Mouse (Mus musculus) left cerebral cortex, adult 2 months (tissue): ENCODE measurements at regions not wholly inside any gene's neighbourhood (a gene's known extent, or its start where the extent isn't known, plus 50 kb on each side); places are given as distances from the start of the nearest gene placed in this dataset.

Experiments
- DNase-seq, 2 experiments: peaks; one replicate each; pipeline ENCODE4 v3.0.0; 2021 to 2022; ENCODE audit warnings: low spot score in 2 of 2, mixed read lengths in 1 of 2; ENCODE audit errors: extremely low spot score in 1 of 2
- H3K27ac ChIP-seq: fragments of 200-600 bp; 2 replicates; pipeline ENCODE4 v1.8.1; 2022
- H3K4me3 ChIP-seq: fragments of 200-600 bp; 2 replicates; pipeline ENCODE4 v1.8.1; 2022
- CTCF ChIP-seq: fragments of 200-600 bp; IDR thresholded peaks from 2 replicates; pipeline ENCODE4 v1.8.1; 2022; ENCODE audit warnings: antibody characterized with exemption, mild to moderate bottlenecking, moderate library complexity
- intact Hi-C: fragments of 180-260 bp; cut with DNase I; formaldehyde crosslinking; loops from one replicate; pipeline ENCODE4 v1.15.1; 2025

- intact Hi-C loops: loop anchor here (2.0 to 10.0 kb wide), 2 partner anchors 178 to 692 kb away; no protein-coding TSS in a partner anchor
- no peak for TF ChIP-seq CTCF
- peak overlapping the region; percentile 1; the same call in 1 of the 2 replicates for H3K4me3 ChIP-seq
- DNase-seq: no peak
- peak overlapping the region; percentile 16; the same call in 1 of the 2 replicates for H3K27ac ChIP-seq
Observed at GRCm38 (mm10) chr13:32492566-32492965, 154.0 kb upstream of the Gmds start.

- no peak overlapping the region for H3K4me3 ChIP-seq
- intact Hi-C loops: no loop called here
- H3K27ac ChIP-seq: no peak overlapping the region
- DNase-seq: no peak
- no peak for TF ChIP-seq CTCF
Observed at GRCm38 (mm10) chr13:32481444-32482058, 143.0 kb upstream of the Gmds start.

DNA sequence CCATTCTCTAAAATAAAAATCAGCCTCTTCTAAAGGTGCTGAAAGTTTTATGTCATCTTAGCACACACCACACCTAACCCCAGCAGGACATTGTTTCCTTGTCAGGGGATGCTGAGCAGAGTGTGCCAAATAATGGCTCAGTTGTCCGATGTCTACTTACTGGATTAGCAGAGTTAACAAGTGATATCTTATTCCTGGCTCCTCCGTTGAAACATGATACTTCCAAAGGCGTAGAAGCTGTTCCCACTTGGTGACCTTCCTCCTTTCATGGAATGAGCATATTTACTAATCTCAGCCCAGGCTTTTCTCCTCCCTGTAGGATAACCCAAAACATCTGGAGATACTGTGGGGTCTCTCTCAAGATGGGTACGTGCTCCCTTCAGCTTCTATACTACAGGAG is 141.5 kb upstream of the Gmds start:
- no peak for DNase-seq
- Histone ChIP-seq H3K27ac (no peak overlapping the region), H3K4me3 (no peak overlapping the region)
- TF ChIP-seq CTCF: no peak
- intact Hi-C loops: no loop called here

DNA sequence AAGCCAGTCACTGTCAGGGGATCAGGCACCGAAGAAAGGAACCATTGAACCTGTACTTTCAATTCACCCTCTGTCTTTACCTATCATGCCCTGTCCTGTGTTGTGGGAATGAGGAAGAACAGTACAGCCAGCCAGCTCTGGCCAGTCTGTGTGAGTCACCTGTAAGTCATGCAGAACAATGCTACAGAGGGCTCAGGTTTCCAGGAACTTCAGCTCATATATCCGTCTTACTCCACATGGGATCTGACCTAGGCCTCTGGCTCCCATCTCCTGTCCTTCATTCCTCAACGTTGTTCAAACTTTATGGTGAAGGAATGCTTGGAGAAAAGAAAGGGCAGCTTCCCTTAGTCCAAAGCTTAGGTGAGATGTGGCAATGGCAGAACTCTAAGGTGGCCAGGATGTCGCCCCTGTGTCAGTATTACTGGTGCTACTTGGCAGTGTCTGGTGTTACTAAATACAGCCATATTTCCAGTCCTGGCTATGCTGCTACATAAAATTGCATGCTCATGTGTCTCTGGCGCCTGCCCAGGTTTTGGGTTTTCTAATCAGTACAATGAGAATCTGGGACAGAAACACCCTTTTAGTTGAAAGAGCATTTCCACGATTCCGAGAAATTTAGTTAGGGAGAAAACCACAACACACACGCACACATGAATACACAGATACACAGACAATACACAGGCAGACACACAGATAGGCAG is 140.7 kb upstream of the Gmds start:
- Histone ChIP-seq H3K4me3 (no peak overlapping the region), H3K27ac (no peak overlapping the region)
- DNase-seq: no peak
- intact Hi-C loops: no loop called here
- TF ChIP-seq CTCF: no peak

DNA sequence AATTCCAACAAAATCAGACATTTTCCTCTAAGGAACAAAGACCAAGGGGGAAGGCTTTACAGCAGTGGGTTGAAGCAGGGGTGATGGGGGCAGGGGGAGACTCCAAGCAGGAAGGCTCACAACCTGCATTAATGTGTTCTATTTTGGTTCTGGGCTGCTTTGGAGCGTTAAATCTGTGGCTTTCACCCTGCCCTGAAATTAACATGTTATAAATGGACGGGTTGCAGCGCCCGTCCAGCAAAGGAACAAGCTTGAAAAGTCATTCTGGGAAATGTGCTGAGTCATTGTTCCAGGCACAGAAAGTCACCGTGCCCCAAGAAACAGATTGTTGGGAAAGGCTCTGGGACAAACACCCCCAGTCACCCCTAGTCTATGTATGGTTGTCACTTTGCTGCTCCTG is 127.2 kb upstream of the Gmds start:
- H3K27ac ChIP-seq: no peak overlapping the region
- intact Hi-C loops: no loop called here
- no peak for DNase-seq
- no peak for TF ChIP-seq CTCF
- H3K4me3 ChIP-seq: no peak overlapping the region

DNA sequence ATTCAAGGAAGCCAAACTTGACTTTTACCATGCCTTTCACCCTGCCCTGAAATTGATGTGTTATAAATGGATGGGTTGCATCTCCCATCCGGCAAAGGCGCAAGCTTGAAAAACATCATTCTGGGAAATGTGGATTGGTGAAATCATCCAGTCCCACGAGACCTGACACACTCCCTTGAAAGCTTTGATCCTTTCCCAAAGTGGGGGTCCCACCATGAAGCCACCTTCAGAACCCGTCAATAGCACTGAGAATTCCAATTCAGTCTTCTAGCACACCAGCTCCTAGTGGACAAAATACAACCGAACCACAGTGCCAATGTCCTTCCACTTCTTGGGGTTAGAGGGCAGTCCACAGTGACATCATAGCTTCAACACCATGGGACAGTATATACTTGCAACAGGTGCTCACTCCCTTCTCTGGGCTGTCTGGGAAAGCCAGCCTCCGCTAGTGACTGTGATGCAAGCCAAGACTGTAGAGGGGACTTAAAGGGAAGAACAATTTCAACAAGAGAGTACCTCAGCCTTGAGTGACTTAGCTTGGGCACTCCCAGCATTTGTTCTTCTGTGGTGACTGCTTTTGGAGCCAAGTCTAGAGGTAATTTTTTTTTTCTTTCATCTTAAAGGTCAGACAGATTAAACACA is 126.6 kb upstream of the Gmds start:
- intact Hi-C loops: no loop called here
- no peak for DNase-seq
- Histone ChIP-seq H3K27ac (no peak overlapping the region), H3K4me3 (no peak overlapping the region)
- no peak for TF ChIP-seq CTCF

- intact Hi-C loops: no loop called here
- DNase-seq: no peak
- Histone ChIP-seq H3K27ac (no peak overlapping the region), H3K4me3 (no peak overlapping the region)
- TF ChIP-seq CTCF: no peak
Observed at GRCm38 (mm10) chr13:32454419-32455146, 116.0 kb upstream of the Gmds start.

DNA sequence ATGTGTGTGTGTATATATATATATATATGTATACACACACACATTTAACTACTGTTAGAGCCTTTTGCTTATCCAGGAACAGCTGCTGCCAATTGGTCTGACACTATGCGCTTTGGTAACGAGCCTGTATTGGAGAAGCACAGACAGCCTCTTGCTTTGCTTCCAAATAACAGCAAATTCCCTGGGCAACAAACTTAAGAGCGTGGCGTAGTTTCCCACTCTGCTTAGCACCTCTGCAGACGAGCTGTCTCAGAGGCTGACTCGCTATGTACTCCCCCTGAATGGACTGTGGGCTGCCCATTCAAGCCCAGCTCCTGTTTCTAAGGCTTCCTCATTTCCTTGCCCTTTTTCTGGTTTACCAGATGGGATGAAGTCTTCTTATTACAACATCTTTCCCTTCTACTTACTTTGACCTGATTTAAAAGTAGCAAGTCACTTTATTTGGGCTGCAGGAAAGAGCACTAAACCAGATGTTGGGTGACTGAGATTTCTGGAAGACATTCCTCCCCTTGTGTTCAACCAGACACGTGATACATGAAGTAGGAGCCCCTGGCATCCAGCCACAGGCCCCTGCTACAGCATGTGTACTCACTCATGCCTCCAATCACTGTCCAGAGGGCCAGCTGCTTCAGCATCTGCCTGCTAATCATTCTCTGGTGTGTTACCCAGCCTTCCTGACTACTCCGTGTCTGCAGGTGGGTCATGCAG is 111.3 kb upstream of the Gmds start:
- intact Hi-C loops: no loop called here
- H3K4me3 ChIP-seq: no peak overlapping the region

DNA sequence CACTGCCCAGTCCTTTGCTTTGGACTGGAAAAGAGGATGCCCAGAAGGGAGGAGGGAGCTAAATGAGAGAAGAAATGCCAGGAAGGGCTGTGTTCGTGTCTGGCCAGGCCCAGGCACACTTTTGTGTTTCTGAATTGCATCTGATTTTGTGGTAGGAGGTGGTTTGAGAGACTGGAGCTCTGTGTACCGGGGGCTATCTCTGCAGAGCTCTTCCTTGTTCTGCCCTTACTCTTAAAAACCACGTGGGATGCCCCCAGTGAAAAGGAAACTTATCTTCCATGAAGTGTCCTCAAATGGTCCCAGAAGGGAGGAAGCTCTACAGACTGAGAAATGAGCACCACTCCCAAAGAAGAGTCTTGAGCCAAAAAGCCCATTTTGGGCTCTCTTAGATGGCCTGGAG is 106.0 kb upstream of the Gmds start:
- DNase-seq: no peak
- TF ChIP-seq CTCF: no peak

More for the DNA sequence above, 111.3 kb upstream of the Gmds start:
- TF ChIP-seq CTCF: no peak
- H3K27ac ChIP-seq: no peak overlapping the region
- no peak for DNase-seq

DNA sequence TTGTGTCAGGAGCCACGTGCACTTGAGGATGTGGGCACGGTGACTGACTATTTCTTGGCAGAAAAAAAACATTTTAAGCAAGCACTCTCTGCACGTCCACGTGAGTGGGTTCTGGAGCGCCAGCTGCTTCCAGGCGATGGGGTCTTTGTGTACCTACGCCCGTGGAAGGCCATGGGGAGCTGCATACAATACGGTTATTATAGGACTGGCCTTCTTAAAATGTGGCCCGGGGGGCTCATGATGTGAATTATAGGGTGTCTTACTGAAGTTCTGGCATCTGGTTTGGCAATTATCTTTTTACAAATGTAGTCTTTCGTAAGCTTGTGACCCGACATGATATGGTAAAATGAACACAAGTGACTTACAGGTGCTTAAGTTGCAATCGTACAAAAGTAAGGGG is 103.5 kb upstream of the Gmds start:
- no peak for TF ChIP-seq CTCF

More for the DNA sequence above, 106.0 kb upstream of the Gmds start:
- Histone ChIP-seq H3K27ac (no peak overlapping the region), H3K4me3 (no peak overlapping the region)
- intact Hi-C loops: no loop called here

GRCm38 (mm10) chr13:32435136-32435535 is 96.6 kb upstream of the Gmds start:
- no peak for DNase-seq
- H3K4me3 ChIP-seq: no peak overlapping the region
- no peak for TF ChIP-seq CTCF
- H3K27ac ChIP-seq: no peak overlapping the region
- intact Hi-C loops: no loop called here

More for the DNA sequence above, 103.5 kb upstream of the Gmds start:
- intact Hi-C loops: no loop called here
- Histone ChIP-seq H3K4me3 (no peak overlapping the region), H3K27ac (no peak overlapping the region)
- no peak for DNase-seq
